ENCODE assay signal across 28 mouse cellular contexts in the genomic region with DNA sequence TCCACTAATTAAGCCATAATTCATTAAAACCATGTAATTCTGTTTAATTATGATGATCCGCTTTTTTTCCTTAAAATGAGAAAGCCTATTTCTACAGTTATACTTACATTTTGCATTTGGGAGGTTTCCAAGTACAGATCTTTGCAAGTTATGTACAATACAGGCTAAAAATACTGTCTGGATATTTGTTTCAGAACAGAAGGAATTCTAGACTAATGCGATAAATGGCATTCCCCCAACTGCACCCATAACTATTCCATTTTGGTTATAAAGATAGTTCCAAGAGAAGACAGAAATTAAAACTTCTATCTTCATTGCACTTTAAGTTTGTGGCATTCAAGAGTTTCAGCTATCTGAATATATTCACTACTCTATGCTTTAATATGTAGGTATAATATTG.
"Had no signal": no experiment of that assay in that cellular context is flagged by ENCODE, and none has a peak within 500 bp of the region (broad histone marks: within the 10 kb centered on the region; RNA-seq: fewer than 3 reads in every experiment).

No protein-coding gene starts in this region.

- H3K27ac ChIP-seq: heart, adult 2 months; heart, embryonic 13.5 days; heart, embryonic 15.5 days; hindbrain, embryonic 12.5 days; hindbrain, embryonic 14.5 days; kidney, embryonic 15.5 days; kidney, postnatal 0 days; left cerebral cortex, adult 2 months; limb, embryonic 13.5 days; limb, embryonic 15.5 days; liver, embryonic 13.5 days; liver, embryonic 15.5 days had no signal

- H3K9ac ChIP-seq: heart, embryonic 13.5 days; heart, embryonic 15.5 days; hindbrain, embryonic 12.5 days; hindbrain, embryonic 14.5 days; kidney, embryonic 15.5 days; limb, embryonic 13.5 days; limb, embryonic 15.5 days; liver, embryonic 13.5 days; liver, embryonic 15.5 days had no signal

- H3K4me2 ChIP-seq: heart, embryonic 11.5 days; heart, embryonic 13.5 days; heart, embryonic 15.5 days; hindbrain, embryonic 12.5 days; hindbrain, embryonic 14.5 days; kidney, embryonic 15.5 days; limb, embryonic 13.5 days; limb, embryonic 15.5 days; liver, embryonic 13.5 days; liver, embryonic 15.5 days had no signal

- H3K4me1 ChIP-seq: heart, embryonic 13.5 days; heart, embryonic 15.5 days; hindbrain, embryonic 12.5 days; kidney, embryonic 15.5 days; limb, embryonic 13.5 days; limb, embryonic 15.5 days; liver, embryonic 13.5 days; liver, embryonic 15.5 days had no signal

- H3K9me3 ChIP-seq: heart, embryonic 13.5 days; heart, embryonic 15.5 days; hindbrain, embryonic 12.5 days; kidney, embryonic 15.5 days; limb, embryonic 13.5 days; limb, embryonic 15.5 days; liver, embryonic 13.5 days; liver, embryonic 15.5 days had no signal

- H3K27me3 ChIP-seq: heart, embryonic 13.5 days; heart, embryonic 15.5 days; hindbrain, embryonic 12.5 days; kidney, embryonic 15.5 days; limb, embryonic 13.5 days; limb, embryonic 15.5 days; liver, embryonic 13.5 days; liver, embryonic 15.5 days had no signal

- H3K4me3 ChIP-seq: heart, adult 2 months; heart, embryonic 13.5 days; heart, embryonic 15.5 days; hindbrain, embryonic 12.5 days; kidney, embryonic 15.5 days; left cerebral cortex, adult 2 months; limb, embryonic 13.5 days; limb, embryonic 15.5 days; liver, embryonic 13.5 days; liver, embryonic 15.5 days had no signal

- H3K36me3 ChIP-seq: heart, embryonic 13.5 days; heart, embryonic 15.5 days; hindbrain, embryonic 12.5 days; kidney, embryonic 15.5 days; limb, embryonic 13.5 days; limb, embryonic 15.5 days; liver, embryonic 13.5 days; liver, embryonic 15.5 days had no signal

- DNase-seq: gastrocnemius, postnatal 14 days; gastrocnemius, postnatal 36 days; heart, adult 11 months; heart, adult 2 months; heart, postnatal 14 days; heart, postnatal 36 days; kidney, adult 11 months; kidney, adult 2 months; kidney, adult 9 months; kidney, postnatal 14 days; kidney, postnatal 36 days; layer of hippocampus, adult 9-11 months; layer of hippocampus, postnatal 36 days; left cerebral cortex, postnatal 4 days; liver, embryonic 13.5 days had no signal

- ATAC-seq: hindbrain, embryonic 16.5 days; intestine, embryonic 16.5 days had no signal
